Mouse (Mus musculus) heart, adult 18-20 months (tissue): ENCODE measurements around the gene Apobec2. TPM values are rescaled to one million over a fixed set of nuclear protein-coding genes. Genes with fewer than 3 reads are reported as not detected.
A peak's percentile ranks its signal among the peaks of the same experiment; 100 is the strongest.

Experiments
- DNase-seq, 2 experiments: peaks; one replicate each; pipeline ENCODE4 v3.0.0; 2021 to 2022; ENCODE audit warnings: mixed read lengths in 1 of 2
- total RNA-seq, 2 experiments: library from RNA; stranded (reverse); gene quantifications; 2 replicates each; pipeline ENCODE4 v1.2.3; 2021

Apobec2 gene
- total RNA-seq, 2 experiments from 2014 or later = 211 to 226 TPM

DNA sequence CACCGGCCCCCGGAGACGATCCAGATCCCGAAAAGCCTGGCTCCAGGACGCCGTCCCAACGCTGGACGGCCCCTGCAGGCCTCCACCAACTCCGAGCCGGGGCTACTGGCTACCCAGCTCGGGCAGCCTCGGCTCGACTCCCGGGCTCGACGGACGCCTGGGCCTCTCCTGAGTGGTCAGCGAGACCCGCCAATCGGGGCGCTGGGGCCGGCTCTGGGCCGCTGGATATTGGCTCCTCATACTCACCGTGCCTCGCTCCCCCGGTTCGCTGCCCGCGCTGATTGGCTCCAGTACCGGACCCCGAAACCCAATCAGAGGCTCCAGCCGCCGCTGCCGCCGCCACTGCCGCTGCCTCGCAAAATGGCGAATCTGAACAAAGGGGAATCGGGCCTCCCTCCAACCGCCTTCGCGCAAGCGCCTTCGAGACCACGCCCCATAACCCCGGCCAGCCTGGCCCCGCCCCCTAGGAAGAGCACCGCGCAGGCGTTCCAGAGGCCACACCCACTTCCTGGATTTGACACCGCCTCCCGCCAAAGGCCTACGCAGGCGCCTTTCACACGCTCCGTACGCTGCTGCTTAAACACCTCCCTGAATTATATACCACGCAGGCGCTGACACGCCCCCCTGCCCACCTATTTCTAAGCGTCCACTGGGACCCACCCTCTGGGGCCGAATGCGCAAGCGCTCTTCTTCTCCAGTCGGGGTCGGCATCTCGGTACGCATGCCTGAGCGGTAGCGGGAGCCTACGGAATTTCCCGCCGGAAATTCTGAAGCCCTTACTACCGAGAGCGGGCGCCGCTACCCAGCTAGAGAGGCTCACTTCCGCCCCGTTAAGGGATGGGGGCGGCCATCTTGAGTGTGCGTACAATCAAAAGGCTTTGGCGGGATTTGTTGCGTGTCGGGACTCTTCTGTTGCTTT, 23.1 kb downstream of the Apobec2 start, which contains the start of the genes Nfya and Oard1:
TSS of gene Nfya (minus strand) at position 527 of the 919 bp plus-strand sequence.
TSS of gene Oard1 (plus strand) at position 635 of the 919 bp plus-strand sequence.
- DNase-seq = peak; percentile 100

DNA sequence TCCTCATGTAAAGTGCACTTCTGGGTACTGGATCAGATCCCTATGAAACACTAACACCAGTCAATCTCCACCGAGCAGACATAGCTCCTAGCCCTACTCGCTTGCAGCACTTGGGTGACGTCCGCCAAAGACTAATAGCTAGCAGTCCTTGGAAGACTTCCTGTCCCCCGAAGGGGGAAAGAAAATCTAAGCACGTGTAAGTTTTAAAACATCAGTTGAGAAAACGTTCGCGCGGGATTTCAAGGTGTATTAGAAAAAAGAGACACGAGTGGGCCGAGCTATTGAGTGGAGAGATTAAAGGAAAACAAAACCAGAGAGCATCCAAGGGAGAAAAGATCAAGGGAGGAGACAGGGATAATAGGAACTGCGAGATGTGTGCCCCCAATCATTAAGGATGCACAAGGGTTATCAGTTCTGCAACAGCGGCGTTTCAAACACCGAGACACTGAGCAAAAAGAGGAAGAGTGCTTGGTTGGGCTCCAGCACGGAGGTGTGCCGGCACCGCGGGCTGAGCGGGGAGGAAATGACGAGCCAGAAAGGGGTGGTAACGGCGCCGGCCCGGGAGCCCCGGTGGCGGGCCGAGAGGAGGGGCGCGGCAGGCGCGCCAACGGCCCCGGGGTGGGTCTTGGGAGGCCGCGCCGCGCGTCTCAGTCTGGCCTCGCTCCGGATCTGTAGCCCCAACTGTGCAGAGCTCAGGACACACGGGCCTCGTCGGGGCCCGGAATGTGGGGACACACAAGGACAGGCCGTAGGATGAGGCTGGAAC, 24.0 kb downstream of the Apobec2 start:
- peak; percentile 75 to 87 for DNase-seq

DNA sequence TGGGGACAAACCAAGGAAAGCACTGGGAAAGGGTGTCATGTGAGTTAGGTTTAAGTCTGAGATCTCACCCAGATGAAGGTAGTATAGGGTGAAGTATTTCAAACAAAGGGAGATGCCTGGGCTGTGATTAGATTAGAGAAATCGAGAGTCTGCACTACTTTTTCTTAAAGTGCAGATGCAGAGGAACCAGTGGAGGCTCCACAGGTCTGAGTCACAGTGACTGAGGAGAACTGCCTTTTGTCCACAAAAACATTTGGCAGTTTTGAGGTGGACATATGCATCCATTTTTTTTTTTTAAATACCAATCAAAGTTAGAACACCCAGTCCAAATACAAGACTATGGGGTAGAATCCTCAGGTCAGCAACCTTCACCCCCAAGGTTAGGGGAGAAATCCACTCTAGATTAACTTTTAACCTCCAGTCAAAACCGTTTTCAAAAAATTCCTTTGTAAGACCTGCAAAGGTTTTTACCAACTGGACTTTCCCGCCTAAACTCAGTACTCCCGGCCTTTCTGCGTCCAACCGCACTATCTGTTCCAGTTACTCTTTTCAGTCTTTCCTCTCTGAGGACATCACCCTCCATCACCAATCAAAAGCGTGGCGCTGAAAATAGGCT, 24.7 kb downstream of the Apobec2 start:
- DNase-seq = no peak

DNA sequence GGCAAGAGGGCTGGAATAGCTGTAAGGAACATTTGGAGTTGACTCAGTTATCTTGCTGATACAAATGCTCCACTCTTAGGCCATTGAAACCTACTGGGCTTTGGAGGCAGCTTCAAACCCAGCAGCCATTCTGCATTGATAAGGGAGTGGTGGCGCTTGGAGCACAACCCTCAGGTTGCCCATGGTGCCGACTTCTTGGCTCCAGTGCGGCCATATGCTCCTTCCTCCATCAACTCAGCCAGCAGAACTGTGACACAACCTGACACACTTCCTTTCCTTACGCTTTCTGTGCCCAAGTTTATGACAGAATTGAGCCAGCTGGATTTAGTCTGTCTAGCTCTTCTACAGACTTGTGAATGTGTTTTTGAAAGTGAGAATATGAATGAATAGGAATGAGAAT, 25.6 kb downstream of the Apobec2 start:
- DNase-seq = no peak

- no peak for DNase-seq
Measured at GRCm38 (mm10) chr17:48404706-48405105, 28.0 kb downstream of the Apobec2 start.

DNA sequence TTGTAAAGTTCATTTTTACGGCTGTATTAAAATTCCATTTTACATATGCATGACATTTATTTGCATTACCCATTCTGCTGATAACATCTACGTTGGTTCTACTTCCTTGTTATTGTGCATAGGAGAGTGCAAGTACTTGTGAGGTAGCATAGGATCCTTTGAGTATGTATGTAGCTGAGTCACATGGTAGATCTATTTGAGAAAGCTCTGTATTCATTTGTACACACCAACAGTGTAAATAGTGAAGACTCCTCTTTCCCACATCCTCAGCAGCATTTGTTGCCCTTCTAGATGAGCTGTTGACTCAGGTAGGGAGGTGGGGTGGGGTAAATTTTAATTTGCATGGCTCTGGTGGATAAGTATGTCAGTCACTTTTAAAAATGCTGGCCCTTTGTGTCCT, 28.9 kb downstream of the Apobec2 start:
- DNase-seq = no peak

DNA sequence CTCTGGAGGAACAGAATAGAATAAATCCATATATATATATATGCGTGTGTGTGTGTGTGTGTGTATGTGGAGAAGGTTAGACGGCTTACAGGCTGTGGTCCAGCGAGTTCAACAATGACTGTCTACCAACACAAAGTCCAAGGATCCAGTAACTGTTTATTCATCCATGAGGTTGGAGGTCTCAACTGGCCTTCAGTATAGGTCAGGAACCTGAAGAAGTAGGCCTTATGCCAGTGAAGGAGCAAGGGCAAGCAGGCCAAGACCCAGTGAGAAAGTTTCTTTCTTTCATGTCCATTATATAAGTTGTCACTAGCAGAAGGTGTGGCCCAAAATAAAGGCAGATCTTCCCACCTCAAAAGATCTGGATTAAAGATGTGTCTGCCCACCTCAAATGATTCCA, 30.0 kb downstream of the Apobec2 start:
- no peak for DNase-seq

DNA sequence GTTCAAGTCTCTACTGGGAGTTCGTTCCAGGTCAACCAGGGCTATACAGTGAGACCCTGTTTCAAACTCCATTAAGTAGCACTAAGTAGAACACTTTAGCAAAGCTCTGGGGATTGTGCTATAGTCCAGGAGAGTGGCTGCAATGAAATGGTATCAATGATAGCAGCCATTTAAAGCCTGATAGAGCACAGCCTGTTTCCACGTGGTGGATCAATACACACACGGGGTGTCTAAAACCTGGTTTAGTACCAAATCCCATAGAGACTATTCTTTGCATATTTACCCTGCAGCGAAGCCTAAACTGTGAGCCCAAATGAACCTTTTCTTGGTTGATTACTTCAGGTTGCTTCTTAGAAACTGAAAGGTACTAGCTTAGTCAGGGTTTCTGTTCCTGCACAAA, 31.0 kb downstream of the Apobec2 start:
- DNase-seq = no peak

- no peak for DNase-seq
Measured at GRCm38 (mm10) chr17:48392616-48393015, 40.1 kb downstream of the Apobec2 start.

DNA sequence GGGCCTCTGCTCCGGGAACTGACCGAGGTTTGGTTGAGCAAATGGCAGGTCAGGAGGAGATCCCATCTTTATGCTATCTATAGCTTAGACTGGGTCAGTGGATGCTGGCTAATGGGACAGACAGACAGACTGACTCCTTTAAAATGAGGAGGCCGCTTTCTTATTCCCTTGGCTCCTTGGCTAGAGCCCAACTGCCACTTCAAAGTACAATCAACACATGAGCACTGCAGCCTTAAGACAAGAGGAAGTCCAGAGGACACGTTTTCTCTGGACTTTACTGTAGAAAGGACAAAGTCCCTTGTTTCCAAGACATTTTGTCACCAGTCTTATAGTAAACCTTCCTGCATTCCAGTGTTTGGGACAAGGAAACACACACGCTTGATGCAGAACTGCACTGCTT, 41.3 kb downstream of the Apobec2 start:
- DNase-seq = no peak

DNA sequence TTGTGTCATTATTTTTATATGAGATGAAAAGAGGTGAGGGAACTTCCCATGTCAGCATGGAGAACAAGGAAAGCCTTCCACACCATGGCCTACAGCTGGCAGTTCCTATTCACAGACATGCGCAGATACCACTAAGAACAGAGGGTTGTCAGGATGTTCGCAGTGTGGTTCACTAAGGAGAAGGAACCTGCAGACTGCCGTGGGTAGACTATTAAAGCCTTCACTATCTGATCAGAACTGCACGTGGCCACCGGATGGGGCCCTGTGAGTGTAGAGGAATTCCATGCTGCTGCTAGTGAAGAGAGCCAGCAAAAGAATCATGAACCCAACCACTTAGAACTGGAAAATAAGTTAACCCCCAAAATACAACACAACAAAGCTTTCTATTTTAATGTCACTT, 43.3 kb downstream of the Apobec2 start:
- DNase-seq = no peak

- no peak for DNase-seq
Measured at GRCm38 (mm10) chr17:48388666-48389065, 44.1 kb downstream of the Apobec2 start.

DNA sequence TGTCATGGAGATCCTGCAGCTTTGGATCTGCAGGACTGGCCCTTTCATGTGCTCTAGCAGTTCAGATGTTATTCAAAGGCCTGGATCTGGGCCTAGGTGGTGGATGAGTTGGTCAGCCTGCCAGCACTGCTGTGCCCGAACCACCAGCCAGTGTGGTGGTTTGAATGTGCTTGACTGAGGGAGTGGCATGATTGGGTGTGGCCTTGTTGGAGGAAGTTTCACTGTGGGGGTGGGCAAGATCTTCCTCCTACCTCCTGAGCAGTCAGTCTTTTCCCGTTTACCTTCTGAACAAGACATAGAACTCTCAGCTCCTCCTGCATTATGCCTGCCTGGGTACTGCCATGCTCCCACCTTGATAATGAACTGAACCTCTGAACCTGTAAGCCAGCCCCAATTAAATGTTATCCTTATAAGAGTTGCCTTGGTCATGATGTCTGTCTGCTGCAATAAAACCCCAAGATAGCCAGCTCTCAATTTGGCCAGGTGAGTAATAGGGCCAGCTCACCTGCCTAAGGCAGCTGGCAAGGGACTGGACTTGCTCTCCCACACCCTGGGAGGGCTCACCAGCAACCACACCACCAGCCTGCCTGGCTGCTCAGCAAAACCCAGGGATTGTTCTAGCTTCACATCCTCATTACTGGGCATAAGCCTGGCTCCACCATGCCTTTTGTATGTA, 46.8 kb downstream of the Apobec2 start:
- DNase-seq = peak in 1 of 2 experiments; percentile 7

GRCm38 (mm10) chr17:48379050-48379449, 53.7 kb downstream of the Apobec2 start:
- DNase-seq = no peak

DNA sequence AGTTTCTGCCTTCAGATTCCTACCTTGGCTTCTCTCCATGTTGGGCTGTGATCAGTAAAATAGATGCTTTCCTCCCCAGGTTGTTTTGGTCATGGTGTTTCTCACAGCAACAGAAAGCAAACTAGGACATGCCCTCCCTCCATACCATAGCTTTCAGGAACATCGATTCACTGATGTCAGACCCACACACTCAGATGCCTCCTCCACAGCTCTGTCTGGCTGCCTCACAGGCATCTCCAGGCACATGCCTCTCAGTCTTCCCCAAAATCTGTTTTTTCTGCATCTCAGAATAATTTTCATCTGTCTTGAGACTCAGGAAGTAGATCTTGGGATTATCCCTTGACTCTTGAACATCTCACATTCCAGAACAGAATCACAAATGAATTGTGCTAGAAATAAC, 56.6 kb downstream of the Apobec2 start:
- DNase-seq = no peak

- DNase-seq = no peak
Measured at GRCm38 (mm10) chr17:48372987-48373386, 59.7 kb downstream of the Apobec2 start.

DNA sequence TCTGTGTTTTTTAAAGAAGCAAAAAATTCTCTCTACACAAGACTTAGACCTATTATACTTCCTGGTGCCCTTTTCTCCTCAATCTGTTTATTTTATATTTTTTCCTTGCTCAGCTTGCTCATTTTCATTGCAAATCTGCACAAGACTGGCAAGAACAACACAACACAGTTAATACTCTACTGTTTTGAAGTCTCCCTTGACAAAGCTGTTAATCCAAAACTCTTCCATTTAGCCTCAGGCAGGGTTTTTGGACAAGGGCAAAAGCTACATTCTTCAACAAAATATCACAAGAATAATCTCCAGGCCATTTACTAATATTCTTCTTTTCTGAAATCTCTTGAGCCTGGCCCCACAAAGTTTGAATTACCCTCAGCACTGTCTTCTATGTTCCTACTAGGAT, 61.1 kb downstream of the Apobec2 start:
- no peak for DNase-seq

Other genes starting within 250 kb of the Apobec2 start
- gene Trem1, start 200.2 kb downstream of the Apobec2 start, total RNA-seq = under 1 TPM in 1 of 2 experiments, not detected in 1; 0.13 TPM
- gene Trem3, start 185.2 kb downstream of the Apobec2 start, total RNA-seq = not detected
- gene Treml4, start 168.6 kb downstream of the Apobec2 start, total RNA-seq = under 1 TPM in 1 of 2 experiments, not detected in 1; 0.33 TPM
- 1 to 10 TPM in 1 of 2 experiments, under 1 TPM in 1; 0.65 to 1.1 TPM for gene Treml2, start 133.4 kb downstream of the Apobec2 start, total RNA-seq
- under 1 TPM; 0.18 to 0.20 TPM for gene B430306N03Rik, start 116.8 kb downstream of the Apobec2 start, total RNA-seq
- 1 to 10 TPM; 1.6 to 2.2 TPM for gene Trem2, start 86.5 kb downstream of the Apobec2 start, total RNA-seq
- under 1 TPM; 0.27 to 0.54 TPM for gene Treml1, start 73.0 kb downstream of the Apobec2 start, total RNA-seq
- gene Nfya, start 23.0 kb downstream of the Apobec2 start, total RNA-seq = 10 to 100 TPM; 18.8 to 21.7 TPM
- gene Oard1, start 22.9 kb downstream of the Apobec2 start, total RNA-seq = 10 to 100 TPM; 17.3 to 21.3 TPM
- under 1 TPM; 0.55 to 0.62 TPM for gene Tspo2, start 18.6 kb upstream of the Apobec2 start, total RNA-seq
- gene Unc5cl, start 22.0 kb upstream of the Apobec2 start, total RNA-seq = under 1 TPM in 1 of 2 experiments, not detected in 1; 0.36 TPM